Comparison of ENCODE assay signal across 9 mouse cellular contexts in the genomic region with DNA sequence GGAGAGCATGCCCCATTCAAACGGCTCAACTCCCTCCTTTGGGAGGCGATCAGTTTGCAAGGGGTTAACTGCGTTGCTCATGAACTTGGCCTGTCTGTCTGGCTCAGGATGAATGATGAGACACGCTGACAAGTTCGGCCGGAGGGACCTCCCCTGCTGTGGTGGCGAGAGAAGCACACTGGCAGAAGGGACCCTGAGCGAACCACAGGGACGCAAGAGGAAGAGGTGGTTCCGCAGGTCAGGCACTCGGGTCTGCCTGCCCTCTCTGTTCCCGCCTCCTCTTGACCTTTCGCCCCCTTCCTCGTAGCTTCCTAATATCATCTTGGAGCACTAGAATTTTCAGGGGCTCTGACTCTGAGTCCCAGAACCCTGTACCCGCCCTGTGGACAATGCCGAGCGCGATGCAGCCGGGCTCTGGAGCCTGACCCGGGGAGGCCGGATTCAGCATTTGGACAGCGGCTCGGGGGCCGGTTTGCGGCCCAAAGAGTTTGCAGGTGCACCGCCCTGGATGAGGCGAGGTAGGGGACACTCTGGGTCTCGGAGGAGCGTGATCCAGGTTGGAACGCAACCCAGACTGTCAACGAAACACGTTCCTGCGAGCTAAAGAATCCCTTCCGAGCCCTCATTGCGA. TPM values are rescaled to one million over a fixed set of nuclear protein-coding genes. Genes with fewer than 3 reads are reported as not detected.
DNase-seq lines count a peak whose midpoint lies in the region; ATAC-seq and TF ChIP-seq lines count a peak whose summit lies in the region.
"Had no signal": no experiment of that assay in that cellular context is flagged by ENCODE, and none has a peak within 500 bp of the region (broad histone marks: within the 10 kb centered on the region; RNA-seq: fewer than 3 reads in every experiment).

No protein-coding gene starts in this region.

- no peak overlapping the region for H3K4me2 ChIP-seq in intestine, embryonic 14.5 days (ENCODE audit: low read length)
- H3K4me2 ChIP-seq in intestine, postnatal 0 days (replicated peaks; ENCODE audit: low read depth) = no peak overlapping the region
- H3K4me2 ChIP-seq in liver, postnatal 0 days (ENCODE audit: low read depth, low read length) = no peak overlapping the region
- peak overlapping the region; percentile 94 for H3K4me2 ChIP-seq in neural tube, embryonic 14.5 days (ENCODE audit: low read depth, low read length)

- peak; percentile 86 for DNase-seq in intestine, embryonic 14.5 days (ENCODE audit: low spot score)
- DNase-seq in G1E (ENCODE audit: low spot score) = peak; percentile 28
- peak; percentile 53 to 69 for DNase-seq in cerebellum, adult 18-20 months
- DNase-seq in forelimb bud, embryonic 11.5 days (ENCODE audit: low read depth, low spot score) = peak; percentile 59
- peak; percentile 61 for DNase-seq in liver, postnatal 0 days
- DNase-seq in heart, adult 11 months = no peak

- H3K4me3 ChIP-seq in intestine, embryonic 14.5 days (ENCODE audit: low read depth, low read length) = no peak overlapping the region
- no peak overlapping the region for H3K4me3 ChIP-seq in intestine, postnatal 0 days (ENCODE audit: low read depth, low read length)
- no peak overlapping the region for H3K4me3 ChIP-seq in G1E (ENCODE audit: low read depth, low read length)
- H3K4me3 ChIP-seq in liver, postnatal 0 days (ENCODE audit: low read depth, low read length) = no peak overlapping the region; the same call in 1 of the 2 replicates
- peak overlapping the region; percentile 90 for H3K4me3 ChIP-seq in neural tube, embryonic 14.5 days (ENCODE audit: low read depth, low read length)

- no peaks in the 10 kb centered on the region for H3K36me3 ChIP-seq in intestine, embryonic 14.5 days (ENCODE audit: control insufficient read depth, insufficient read depth, low read length)
- H3K36me3 ChIP-seq in intestine, postnatal 0 days (ENCODE audit: control insufficient read depth, insufficient read depth) = no peaks in the 10 kb centered on the region
- no peaks in the 10 kb centered on the region for H3K36me3 ChIP-seq in G1E (replicated peaks)
- H3K36me3 ChIP-seq in liver, postnatal 0 days (replicated peaks; ENCODE audit: insufficient read depth, low read length) = no peaks in the 10 kb centered on the region
- no peaks in the 10 kb centered on the region for H3K36me3 ChIP-seq in neural tube, embryonic 14.5 days (ENCODE audit: control insufficient read depth, insufficient read depth, low read length)
- H3K36me3 ChIP-seq: heart, embryonic 13.5 days had no signal

- TF ChIP-seq EP300 in liver, postnatal 0 days (IDR thresholded peaks at IDR 0.05; ENCODE audit: low read depth) = no peak

- no peak overlapping the region for H3K27ac ChIP-seq in intestine, embryonic 14.5 days (ENCODE audit: low read depth)
- no peak overlapping the region for H3K27ac ChIP-seq in intestine, postnatal 0 days (ENCODE audit: low read depth, low read length)
- no peak overlapping the region for H3K27ac ChIP-seq in liver, postnatal 0 days (ENCODE audit: low read depth)
- peak overlapping the region; percentile 99 for H3K27ac ChIP-seq in neural tube, embryonic 14.5 days (ENCODE audit: low read depth, low read length)
- H3K27ac ChIP-seq: heart, embryonic 13.5 days had no signal

- no peaks in the 10 kb centered on the region for H3K9me3 ChIP-seq in intestine, embryonic 14.5 days (ENCODE audit: control insufficient read depth, low read length)
- H3K9me3 ChIP-seq in intestine, postnatal 0 days (ENCODE audit: control insufficient read depth) = no peaks in the 10 kb centered on the region
- no peaks in the 10 kb centered on the region for H3K9me3 ChIP-seq in G1E (replicated peaks)
- H3K9me3 ChIP-seq in liver, postnatal 0 days (ENCODE audit: low read length) = no peaks in the 10 kb centered on the region
- H3K9me3 ChIP-seq in neural tube, embryonic 14.5 days (ENCODE audit: control insufficient read depth, low read length) = no peaks in the 10 kb centered on the region
- H3K9me3 ChIP-seq: heart, embryonic 13.5 days had no signal

- no peak for ATAC-seq in intestine, embryonic 14.5 days (replicated peaks; ENCODE audit: low FRiP score, low TSS enrichment, low read depth)
- no peak for ATAC-seq in intestine, postnatal 0 days
- ATAC-seq in G1E (ENCODE audit: extremely low read depth, insufficient number of reproducible peaks, low FRiP score, poor library complexity, severe bottlenecking) = no peak
- no peak for ATAC-seq in liver, postnatal 0 days
- peak; percentile 12; the same call in 1 of the 2 replicates for ATAC-seq in neural tube, embryonic 14.5 days (ENCODE audit: low read depth)

- H3K27me3 ChIP-seq in intestine, embryonic 14.5 days (replicated peaks; ENCODE audit: control insufficient read depth, insufficient read depth, low read length) = peaks cover 99% of the 10 kb centered on the region
- peaks cover 99% of the 10 kb centered on the region for H3K27me3 ChIP-seq in intestine, postnatal 0 days (replicated peaks; ENCODE audit: control insufficient read depth, insufficient read depth, low read length)
- H3K27me3 ChIP-seq in G1E (ENCODE audit: insufficient read depth, low read length) = peaks cover 48% of the 10 kb centered on the region
- peaks cover 100% of the 10 kb centered on the region for H3K27me3 ChIP-seq in liver, postnatal 0 days (ENCODE audit: insufficient read depth, low read length)
- H3K27me3 ChIP-seq in neural tube, embryonic 14.5 days (ENCODE audit: control insufficient read depth, insufficient read depth, low read length) = no peaks in the 10 kb centered on the region

- no peak for TF ChIP-seq CTCF in intestine, postnatal 0 days (IDR thresholded peaks at IDR 0.05; ENCODE audit: low read depth)
- no peak for TF ChIP-seq CTCF in G1E (IDR thresholded peaks at IDR 0.05; ENCODE audit: low read depth, low read length)
- no peak for TF ChIP-seq CTCF in liver, postnatal 0 days (IDR thresholded peaks at IDR 0.05; ENCODE audit: low read depth)

- H3K9ac ChIP-seq in intestine, embryonic 14.5 days (ENCODE audit: low read length) = no peak overlapping the region
- H3K9ac ChIP-seq in intestine, postnatal 0 days (ENCODE audit: low read depth, low read length) = no peak overlapping the region
- H3K9ac ChIP-seq in liver, postnatal 0 days (replicated peaks) = no peak overlapping the region
- H3K9ac ChIP-seq in neural tube, embryonic 14.5 days (replicated peaks; ENCODE audit: low read depth, low read length) = peak overlapping the region; percentile 99
- H3K9ac ChIP-seq: heart, embryonic 13.5 days had no signal

- no peaks in the 10 kb centered on the region for H3K4me1 ChIP-seq in intestine, embryonic 14.5 days (replicated peaks; ENCODE audit: control insufficient read depth, insufficient read depth, low read length)
- H3K4me1 ChIP-seq in intestine, postnatal 0 days (replicated peaks; ENCODE audit: control insufficient read depth, insufficient read depth, low read length) = no peaks in the 10 kb centered on the region
- peaks cover 7% of the 10 kb centered on the region for H3K4me1 ChIP-seq in G1E (ENCODE audit: insufficient read depth, low read depth, low read length)
- H3K4me1 ChIP-seq in liver, postnatal 0 days (ENCODE audit: insufficient read depth) = no peaks in the 10 kb centered on the region
- H3K4me1 ChIP-seq in neural tube, embryonic 14.5 days (ENCODE audit: control insufficient read depth, insufficient read depth, low read length) = peaks cover 18% of the 10 kb centered on the region; the same call in 1 of the 2 replicates

- 2% methylated on average over 35 of the region's 35 CpGs for WGBS in intestine, embryonic 14.5 days
- WGBS in intestine, postnatal 0 days = 2% methylated on average over 35 of the region's 35 CpGs
- 2% methylated on average over 35 of the region's 35 CpGs for WGBS in liver, postnatal 0 days (ENCODE audit: insufficient replicate concordance)
- under 1% methylated on average over 34 of the region's 35 CpGs for WGBS in neural tube, embryonic 14.5 days

RNA-seq across cellular contexts. Expression of a gene that starts 32.9 kb away (rescaled TPM):
- polyA plus RNA-seq in intestine, embryonic 14.5 days (2014; fragmentation: Nextera tagmentation; extraction: Ambion mirVana) = 36.4 and 44.8 TPM in 2 replicates
- polyA plus RNA-seq in intestine, postnatal 0 days (2015; fragmentation: Nextera tagmentation; extraction: Ambion mirVana) = 34.6 and 43.2 TPM in 2 replicates
- total RNA-seq in G1E (2014; fragmentation: Nextera tagmentation) (40.6 and 42.5 TPM in 2 replicates), G1E (2017) (140 and 152 TPM in 2 replicates)
- polyA plus RNA-seq in G1E (2012) = 87.4 and 92.9 TPM in 2 replicates
- polyA plus RNA-seq in liver, postnatal 0 days (2015; fragmentation: Nextera tagmentation; extraction: Ambion mirVana) = 19.1 and 24.7 TPM in 2 replicates
- 23.0 and 30.5 TPM in 2 replicates for polyA plus RNA-seq in neural tube, embryonic 14.5 days (2014; fragmentation: Nextera tagmentation; extraction: Ambion mirVana)
